Mouse (Mus musculus): ENCODE data around the gene Cyb5b. TPM values are rescaled to one million over a fixed set of nuclear protein-coding genes. Genes with fewer than 3 reads are reported as not detected.

The Cyb5b gene
- polyA plus RNA-seq, 1 experiment from 2014 or later, result 116 TPM

DNA sequence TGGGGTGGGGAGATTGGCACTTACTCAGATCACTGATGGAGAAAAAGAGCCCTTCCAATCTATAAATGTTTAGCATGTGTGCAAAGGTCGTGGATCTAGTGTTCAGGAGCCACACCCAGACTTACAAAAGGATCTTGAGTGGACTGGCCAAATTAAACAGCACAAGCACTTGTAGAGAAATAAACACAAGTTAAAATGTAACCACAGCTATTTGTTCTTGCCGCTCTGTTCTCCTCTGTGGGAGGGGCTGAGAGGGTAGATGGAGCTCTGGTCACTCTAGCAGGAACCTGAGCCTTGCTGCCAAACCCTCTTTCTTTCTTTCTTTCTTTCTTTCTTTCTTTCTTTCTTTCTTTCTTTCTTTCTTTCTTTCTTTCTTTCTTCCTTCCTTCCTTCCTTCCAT is 33.4 kb upstream of the Cyb5b start:
- H3K27me3 ChIP-seq (ENCODE audit: insufficient read depth, low read length), result no peaks in the 10 kb centered on the region
- H3K36me3 ChIP-seq (ENCODE audit: insufficient read depth, low read length), result no peaks in the 10 kb centered on the region
- H3K27ac ChIP-seq, result 0 out of 2 replicates have a peak overlapping the region, but pooled peaks have one; percentile 57
- no peak overlapping the region for H3K9ac ChIP-seq (ENCODE audit: low read depth, low read length)
- no peak overlapping the region for H3K4me2 ChIP-seq (ENCODE audit: low read length)
- TF ChIP-seq CTCF (IDR thresholded peaks at IDR 0.05; ENCODE audit: low read depth), result no peak
- peaks cover 21% of the 10 kb centered on the region; the same call in 1 of the 2 replicates for H3K4me1 ChIP-seq (replicated peaks; ENCODE audit: insufficient read depth, low read length)
- 26% methylated on average over 2 of the region's 2 CpGs for WGBS
- DNase-seq (ENCODE audit: low spot score), result peak; percentile 84
- H3K9me3 ChIP-seq (replicated peaks; ENCODE audit: low read length), result no peaks in the 10 kb centered on the region
- no peak overlapping the region for H3K4me3 ChIP-seq (replicated peaks; ENCODE audit: low read depth, low read length)
- ATAC-seq (replicated peaks; ENCODE audit: low FRiP score, low read depth), result no peak

DNA sequence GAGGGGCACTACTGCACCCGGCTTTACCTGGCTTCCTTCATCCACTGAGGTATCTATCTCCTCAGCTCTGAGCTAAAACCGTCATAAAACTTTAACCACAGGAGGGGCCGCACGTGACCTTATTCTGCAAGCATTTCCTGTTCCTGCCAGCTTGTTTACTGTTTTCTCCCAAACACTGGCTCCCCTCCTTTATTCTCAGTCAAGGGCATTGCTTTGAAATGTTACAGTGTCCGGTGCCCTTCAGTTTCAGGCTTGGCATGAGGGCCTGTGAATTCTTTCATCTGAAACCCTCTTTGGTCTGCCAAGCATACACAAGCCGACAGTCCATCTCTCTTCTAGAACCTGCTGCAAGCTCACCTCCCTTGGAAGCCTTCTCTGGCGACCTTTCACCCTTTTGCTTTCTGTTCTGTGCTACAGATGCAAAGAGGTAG is 31.6 kb upstream of the Cyb5b start:
- no peaks in the 10 kb centered on the region for H3K9me3 ChIP-seq (replicated peaks; ENCODE audit: low read length)
- 26% methylated on average over 7 of the region's 7 CpGs for WGBS
- ATAC-seq (replicated peaks; ENCODE audit: low FRiP score, low read depth), result peak; percentile 26; the same call in 1 of the 2 replicates
- DNase-seq (ENCODE audit: low spot score), result no peak
- no peak overlapping the region for H3K9ac ChIP-seq (ENCODE audit: low read depth, low read length)
- no peak overlapping the region for H3K4me3 ChIP-seq (replicated peaks; ENCODE audit: low read depth, low read length)
- H3K4me1 ChIP-seq (replicated peaks; ENCODE audit: insufficient read depth, low read length), result peaks cover 27% of the 10 kb centered on the region; the same call in 1 of the 2 replicates
- no peak overlapping the region for H3K4me2 ChIP-seq (ENCODE audit: low read length)
- no peak for TF ChIP-seq CTCF (IDR thresholded peaks at IDR 0.05; ENCODE audit: low read depth)
- H3K27me3 ChIP-seq (ENCODE audit: insufficient read depth, low read length), result no peaks in the 10 kb centered on the region
- no peaks in the 10 kb centered on the region for H3K36me3 ChIP-seq (ENCODE audit: insufficient read depth, low read length)
- H3K27ac ChIP-seq, result peak overlapping the region; percentile 88

DNA sequence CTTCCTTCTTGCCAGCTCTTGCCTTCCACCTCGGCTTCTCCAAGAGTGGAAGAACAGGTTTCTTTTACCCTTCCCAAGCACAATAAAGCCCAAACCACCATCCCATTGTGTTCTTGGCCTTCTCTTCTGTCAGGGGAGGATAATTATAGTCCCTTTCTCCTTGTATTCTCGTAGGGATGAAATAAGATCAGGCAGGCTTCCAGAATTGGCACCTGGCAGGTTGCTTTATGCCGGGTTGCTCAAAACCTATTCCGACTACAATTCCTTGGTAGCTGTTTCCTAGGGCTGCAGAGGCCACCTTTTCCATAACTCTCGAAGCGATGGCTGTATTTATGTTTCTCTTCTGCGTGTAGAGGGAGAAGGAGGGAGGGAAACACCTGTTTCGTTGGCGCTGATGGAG is 31.0 kb upstream of the Cyb5b start:
- whole genome bisulfite sequencing, result 33% methylated on average over 9 of the region's 9 CpGs
- DNase-seq (ENCODE audit: low spot score), result no peak
- Histone ChIP-seq H3K9me3 (replicated peaks; ENCODE audit: low read length) (no peaks in the 10 kb centered on the region), H3K27me3 (ENCODE audit: insufficient read depth, low read length) (no peaks in the 10 kb centered on the region), H3K27ac (peak overlapping the region; percentile 88), H3K36me3 (ENCODE audit: insufficient read depth, low read length) (no peaks in the 10 kb centered on the region), H3K4me2 (ENCODE audit: low read length) (no peak overlapping the region), H3K4me3 (replicated peaks; ENCODE audit: low read depth, low read length) (no peak overlapping the region), H3K4me1 (replicated peaks; ENCODE audit: insufficient read depth, low read length) (peaks cover 33% of the 10 kb centered on the region; the same call in 1 of the 2 replicates), H3K9ac (ENCODE audit: low read depth, low read length) (no peak overlapping the region)
- TF ChIP-seq CTCF (IDR thresholded peaks at IDR 0.05; ENCODE audit: low read depth), result no peak
- no peak for ATAC-seq (replicated peaks; ENCODE audit: low FRiP score, low read depth)

DNA sequence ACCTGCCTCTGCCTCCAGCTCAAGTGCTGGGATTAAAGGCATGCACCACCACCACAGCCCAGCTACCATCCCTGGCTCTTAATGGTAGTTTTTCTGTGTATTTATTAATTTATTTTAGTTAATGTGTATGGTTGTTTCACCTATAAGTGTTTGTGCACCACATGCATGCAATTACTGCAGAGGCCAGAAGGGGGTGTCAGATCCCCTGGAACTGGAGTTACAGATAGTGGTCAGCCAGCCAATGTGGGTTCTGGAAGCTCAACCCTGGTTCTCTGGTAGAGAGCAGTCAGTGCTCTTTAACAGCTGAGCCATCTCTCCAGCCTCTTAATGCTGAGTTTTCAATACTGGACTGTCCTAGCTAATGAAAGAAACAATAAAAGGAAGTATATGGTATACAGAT is 29.6 kb upstream of the Cyb5b start:
- H3K27me3 ChIP-seq (ENCODE audit: insufficient read depth, low read length), result no peaks in the 10 kb centered on the region
- no peak for ATAC-seq (replicated peaks; ENCODE audit: low FRiP score, low read depth)
- DNase-seq (ENCODE audit: low spot score), result no peak
- H3K4me3 ChIP-seq (replicated peaks; ENCODE audit: low read depth, low read length), result no peak overlapping the region
- H3K27ac ChIP-seq, result no peak overlapping the region
- no peak overlapping the region for H3K4me2 ChIP-seq (ENCODE audit: low read length)
- H3K36me3 ChIP-seq (ENCODE audit: insufficient read depth, low read length), result no peaks in the 10 kb centered on the region
- peaks cover 28% of the 10 kb centered on the region; the same call in 1 of the 2 replicates for H3K4me1 ChIP-seq (replicated peaks; ENCODE audit: insufficient read depth, low read length)
- H3K9ac ChIP-seq (ENCODE audit: low read depth, low read length), result no peak overlapping the region
- peak; percentile 48; the same call in 1 of the 2 replicates for TF ChIP-seq CTCF (IDR thresholded peaks at IDR 0.05; ENCODE audit: low read depth)
- no peaks in the 10 kb centered on the region for H3K9me3 ChIP-seq (replicated peaks; ENCODE audit: low read length)

DNA sequence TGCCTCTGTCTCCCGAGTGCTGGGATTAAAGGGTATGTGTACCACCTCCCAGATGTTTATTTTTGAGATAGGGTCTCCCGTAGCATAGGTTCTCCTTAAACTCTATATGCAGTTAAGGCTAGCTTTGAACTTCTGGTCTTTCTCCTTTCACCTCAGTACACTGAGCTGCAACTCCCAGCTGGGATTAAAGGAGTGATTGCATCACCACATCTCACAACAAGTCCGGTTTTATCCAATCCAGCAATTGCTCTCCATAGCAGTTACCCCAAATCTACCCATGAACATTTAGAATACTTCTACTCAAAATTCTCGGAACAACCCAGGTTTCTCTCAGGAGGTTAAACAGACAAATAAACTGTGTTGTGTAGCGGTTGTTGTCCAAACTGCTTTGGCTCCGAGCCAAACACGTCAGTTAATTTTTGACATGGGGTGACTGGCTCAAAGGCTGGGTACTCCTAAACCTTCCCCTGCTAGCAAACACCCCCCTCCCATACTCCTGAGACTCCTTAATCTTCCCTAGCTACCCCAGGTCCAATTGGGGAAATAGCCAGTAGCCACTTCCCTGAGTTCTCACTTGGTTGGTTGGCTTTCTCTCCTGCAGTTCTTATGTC is 28.7 kb upstream of the Cyb5b start:
- WGBS, result 68% methylated on average over 7 of the region's 7 CpGs
- no peaks in the 10 kb centered on the region for H3K27me3 ChIP-seq (ENCODE audit: insufficient read depth, low read length)
- H3K4me3 ChIP-seq (replicated peaks; ENCODE audit: low read depth, low read length), result no peak overlapping the region
- H3K36me3 ChIP-seq (ENCODE audit: insufficient read depth, low read length), result no peaks in the 10 kb centered on the region
- H3K4me1 ChIP-seq (replicated peaks; ENCODE audit: insufficient read depth, low read length), result peaks cover 31% of the 10 kb centered on the region; the same call in 1 of the 2 replicates
- no peaks in the 10 kb centered on the region for H3K9me3 ChIP-seq (replicated peaks; ENCODE audit: low read length)
- ATAC-seq (replicated peaks; ENCODE audit: low FRiP score, low read depth) (no peak), DNase-seq (ENCODE audit: low spot score) (no peak)
- H3K27ac ChIP-seq, result peak overlapping the region; percentile 89
- H3K4me2 ChIP-seq (ENCODE audit: low read length), result no peak overlapping the region
- no peak overlapping the region for H3K9ac ChIP-seq (ENCODE audit: low read depth, low read length)
- TF ChIP-seq CTCF (IDR thresholded peaks at IDR 0.05; ENCODE audit: low read depth), result no peak

DNA sequence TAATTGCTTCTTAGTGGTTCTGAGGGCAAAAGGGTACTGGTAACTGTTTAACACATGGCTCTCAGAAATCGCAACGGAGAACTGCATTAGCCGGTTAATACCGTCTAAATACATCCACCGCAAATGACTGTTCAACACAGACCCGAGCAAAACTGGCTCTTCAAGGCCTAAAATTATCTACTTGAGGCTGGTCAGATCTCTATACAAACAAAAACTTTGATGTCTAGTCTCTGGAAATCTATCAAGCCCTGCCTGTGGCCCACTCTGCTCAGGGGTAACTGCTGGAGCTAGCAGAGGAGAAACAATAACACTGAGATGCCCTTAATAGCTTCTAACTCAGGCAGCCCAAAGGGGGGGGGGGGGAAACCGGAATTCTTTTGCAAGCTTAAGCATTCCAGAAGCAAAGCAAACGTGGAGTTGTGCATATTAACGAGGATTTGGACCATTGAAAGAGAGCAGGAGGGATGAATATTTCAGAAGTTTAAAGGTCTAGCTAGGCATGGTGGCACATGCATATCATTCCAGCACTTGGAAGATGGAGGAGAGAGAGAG is 27.3 kb upstream of the Cyb5b start:
- no peaks in the 10 kb centered on the region for H3K9me3 ChIP-seq (replicated peaks; ENCODE audit: low read length)
- no peaks in the 10 kb centered on the region for H3K36me3 ChIP-seq (ENCODE audit: insufficient read depth, low read length)
- H3K4me3 ChIP-seq (replicated peaks; ENCODE audit: low read depth, low read length), result no peak overlapping the region
- no peak overlapping the region for H3K9ac ChIP-seq (ENCODE audit: low read depth, low read length)
- H3K4me1 ChIP-seq (replicated peaks; ENCODE audit: insufficient read depth, low read length), result peaks cover 28% of the 10 kb centered on the region; the same call in 1 of the 2 replicates
- ATAC-seq (replicated peaks; ENCODE audit: low FRiP score, low read depth) (peak; percentile 61), DNase-seq (ENCODE audit: low spot score) (peak; percentile 69)
- H3K27me3 ChIP-seq (ENCODE audit: insufficient read depth, low read length), result no peaks in the 10 kb centered on the region
- peak overlapping the region; percentile 89 for H3K27ac ChIP-seq
- no peak overlapping the region for H3K4me2 ChIP-seq (ENCODE audit: low read length)
- 6% methylated on average over 9 of the region's 9 CpGs for WGBS
- TF ChIP-seq CTCF (IDR thresholded peaks at IDR 0.05; ENCODE audit: low read depth), result no peak

Measured in kidney, postnatal 0 days (tissue).